Mouse (Mus musculus) lung, adult 2 months (tissue): Measurements from ENCODE around the gene Them7.

Experiments
- CTCF ChIP-seq: fragments of 200-500 bp; IDR thresholded peaks from 2 replicates; pipeline ENCODE4 v1.5.1; 2011; ENCODE audit warnings: mild to moderate bottlenecking, low read length, control low read depth; ENCODE audit not compliant: insufficient read depth
- POLR2A ChIP-seq: fragments of 200-500 bp; IDR thresholded peaks from 2 replicates; pipeline ENCODE4 v1.6.1; 2011; ENCODE audit warnings: low read depth, mild to moderate bottlenecking, control low read depth, low read length, borderline replicate concordance; ENCODE audit errors: extremely low read depth

DNA sequence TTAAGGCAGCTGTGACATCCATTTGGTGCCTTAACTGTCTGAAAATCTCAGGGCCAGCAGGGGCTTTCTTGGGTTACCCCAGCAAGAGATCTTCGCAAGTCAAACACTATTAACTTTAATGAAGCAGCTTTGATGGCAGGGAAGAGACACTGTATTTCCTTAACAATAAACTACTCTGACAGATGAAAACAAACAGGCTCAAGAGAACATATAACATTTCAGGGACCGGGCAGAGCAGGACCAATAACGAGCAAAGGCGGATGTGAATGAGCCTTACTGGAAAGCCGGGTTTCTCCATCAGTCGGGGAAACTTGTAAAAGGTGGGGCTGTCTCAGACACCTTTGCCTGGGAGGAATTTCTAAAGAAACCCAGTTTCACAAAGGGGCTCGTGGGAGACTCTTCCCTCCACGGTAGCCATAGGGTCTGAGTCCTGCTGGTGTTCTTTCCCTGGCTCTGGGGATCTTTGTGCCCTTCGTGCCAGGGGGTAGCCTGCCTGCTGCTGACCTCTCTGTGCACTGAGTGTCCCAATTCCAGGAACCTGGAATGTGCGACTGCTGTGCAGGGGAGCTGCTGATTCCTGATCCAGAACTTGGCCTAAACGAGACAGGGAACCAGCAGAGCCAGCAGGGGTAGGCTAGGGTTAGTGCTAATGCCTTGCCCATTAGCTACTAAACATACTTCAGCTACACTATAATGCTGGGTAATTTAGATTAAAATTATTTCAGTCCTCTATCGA, 11.4 kb downstream of the Them7 start:
- TF ChIP-seq POLR2A: no peak
- no peak for TF ChIP-seq CTCF
